Mouse (Mus musculus) ES-E14 (cell line): ENCODE data around the gene 9130213A22Rik. TPM values are rescaled to one million over a fixed set of nuclear protein-coding genes. Genes with fewer than 3 reads are reported as not detected.

Experiments used
- DNase-seq: peaks from one replicate; pipeline ENCODE4 v3.0.0-alpha.2; 2013; ENCODE audit warnings: low read depth, low spot score
- H3K27ac ChIP-seq: 2 replicates; pipeline ENCODE4 v1.5.1; 2012; ENCODE audit warnings: low read depth, mild to moderate bottlenecking, low read length, moderate library complexity, mixed read lengths; ENCODE audit not compliant: poor library complexity, insufficient read depth, severe bottlenecking
- H3K36me3 ChIP-seq: 2 replicates; pipeline ENCODE4 v1.6.1; 2012; ENCODE audit warnings: mild to moderate bottlenecking, low read length, moderate library complexity, mixed read lengths; ENCODE audit not compliant: control insufficient read depth, poor library complexity, insufficient read depth, severe bottlenecking
- H3K4me1 ChIP-seq, 2 experiments: fragments of 150-350 bp in 1 of 2; sonication (generic) in 1 of 2; 2 replicates each; pipeline ENCODE4 v1.6.1; 2012; ENCODE audit warnings: low read length in 2 of 2, mild to moderate bottlenecking in 1 of 2, mixed read lengths in 1 of 2; ENCODE audit not compliant: control insufficient read depth in 2 of 2, insufficient read depth in 2 of 2, poor library complexity in 1 of 2
- H3K4me3 ChIP-seq, 2 experiments: fragments of 150-350 bp in 1 of 2; sonication (generic) in 1 of 2; 2 replicates each; pipeline ENCODE4 v1.5.1; 2012; ENCODE audit warnings: low read length in 2 of 2, low read depth in 1 of 2, mild to moderate bottlenecking in 1 of 2, mixed read lengths in 1 of 2; ENCODE audit not compliant: insufficient read depth in 1 of 2, poor library complexity in 1 of 2, severe bottlenecking in 1 of 2
- H3K9ac ChIP-seq: 2 replicates; pipeline ENCODE4 v1.6.1; 2012; ENCODE audit warnings: low read depth, mild to moderate bottlenecking, low read length, mixed read lengths; ENCODE audit not compliant: poor library complexity, insufficient read depth, severe bottlenecking
- H3K9me3 ChIP-seq: fragments of 150-350 bp; sonication (generic); 2 replicates; pipeline ENCODE4 v1.6.1; 2012; ENCODE audit warnings: low read depth, mild to moderate bottlenecking, low read length; ENCODE audit not compliant: control insufficient read depth, insufficient read depth
- CHD2 ChIP-seq: IDR thresholded peaks from 2 replicates; pipeline ENCODE4 v1.6.1; 2014; ENCODE audit warnings: mild to moderate bottlenecking, low read depth, low read length, inconsistent platforms
- HCFC1 ChIP-seq: IDR thresholded peaks from 2 replicates; pipeline ENCODE4 v1.6.1; 2012; ENCODE audit warnings: low read length, inconsistent platforms, borderline replicate concordance; ENCODE audit not compliant: insufficient read depth
- MAFK ChIP-seq: IDR thresholded peaks from 2 replicates; pipeline ENCODE4 v1.6.1; 2014; ENCODE audit warnings: mild to moderate bottlenecking, low read depth, low read length, inconsistent platforms; ENCODE audit not compliant: insufficient read depth
- ZC3H11A ChIP-seq: IDR thresholded peaks from 2 replicates; pipeline ENCODE4 v1.6.1; 2012; ENCODE audit warnings: low read depth, mild to moderate bottlenecking, inconsistent platforms, low read length, borderline replicate concordance
- ZNF384 ChIP-seq: IDR thresholded peaks from 2 replicates; pipeline ENCODE4 v1.6.1; 2012; ENCODE audit warnings: low read depth, low read length, inconsistent platforms
- in situ Hi-C, 2 experiments: fragments of 600-800 bp; cut with MboI; formaldehyde crosslinking; loops; one replicate each; pipeline ENCODE4 v1.15.1; 2025; ENCODE audit warnings: low sequenced_read_pairs in 2 of 2, inconsistent platforms in 1 of 2; ENCODE audit not compliant: unreplicated experiment in 2 of 2
- total RNA-seq: library from RNA; depleted of rRNA; stranded (reverse); fragments of 300-350 nt; gene quantifications from 2 replicates; pipeline ENCODE4 v1.2.3, GENCODE M21; 2012

9130213A22Rik gene
- total RNA-seq, 1 experiment, result not detected

DNA sequence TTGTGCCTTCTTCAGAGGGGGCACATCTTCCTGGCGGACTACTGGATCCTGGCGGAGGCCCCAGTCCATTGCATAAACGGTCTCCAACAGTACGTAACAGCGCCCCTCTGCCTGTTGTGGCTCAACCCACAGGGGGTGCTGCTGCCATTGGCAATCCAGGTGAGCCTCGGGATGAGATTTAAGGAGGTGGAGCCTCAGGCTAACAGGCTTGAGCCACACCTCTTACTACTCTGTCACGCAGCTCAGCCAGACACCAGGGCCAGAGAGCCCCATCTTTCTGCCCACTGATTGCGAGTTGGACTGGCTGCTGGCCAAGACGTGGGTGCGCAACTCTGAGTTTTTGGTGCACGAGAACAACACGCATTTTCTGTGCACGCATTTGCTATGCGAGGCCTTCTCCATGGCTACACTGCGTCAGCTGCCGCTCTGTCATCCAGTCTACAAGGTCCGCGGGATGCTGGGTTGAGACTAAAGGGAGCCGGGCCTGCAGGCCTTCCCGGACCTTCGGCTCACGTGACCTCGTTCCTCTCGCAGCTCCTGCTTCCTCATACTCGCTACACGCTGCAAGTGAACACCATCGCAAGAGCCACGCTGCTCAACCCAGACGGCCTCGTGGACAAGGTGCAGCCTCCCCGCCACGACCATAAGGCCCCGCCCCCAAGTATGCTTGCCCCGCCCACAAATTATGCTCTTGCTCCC, 11.7 kb upstream of the 9130213A22Rik start:
- Histone ChIP-seq H3K4me1 (peaks cover 0 to 14% of the 10 kb centered on the region in 2 experiments; a peak in 1 of 4 replicates), H3K9ac (peak overlapping the region; percentile 34; the same call in 1 of the 2 replicates), H3K9me3 (no peaks in the 10 kb centered on the region), H3K27ac (no peak overlapping the region), H3K36me3 (no peaks in the 10 kb centered on the region), H3K4me3 (peak overlapping the region; percentile 58 to 63)
- in situ Hi-C loops, result no loop called here
- peak; percentile 75 for DNase-seq
- TF ChIP-seq ZC3H11A (no peak), HCFC1 (no peak; the same call in 1 of the 2 replicates), MAFK (peak; percentile 0; the same call in 1 of the 2 replicates), CHD2 (no peak), ZNF384 (no peak)

DNA sequence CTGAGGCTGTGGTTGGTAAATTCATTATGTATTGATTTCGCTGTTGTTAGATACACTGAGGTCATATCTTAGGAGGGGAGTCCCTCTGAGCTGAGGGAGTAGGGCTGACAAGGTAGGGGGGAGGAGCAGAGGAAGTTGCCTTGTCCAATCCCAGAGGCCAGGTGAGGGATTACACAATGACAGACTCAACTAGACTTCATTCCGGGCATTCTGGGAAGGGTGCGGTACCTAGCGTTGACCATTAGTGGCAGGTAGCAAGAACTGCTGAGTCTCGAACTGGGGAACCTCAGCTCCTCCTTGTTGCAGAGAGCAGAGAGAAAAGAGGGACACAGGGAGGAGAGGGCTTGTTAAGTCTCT, 11.2 kb upstream of the 9130213A22Rik start:
- in situ Hi-C loops, result no loop called here
- Histone ChIP-seq H3K9me3 (no peaks in the 10 kb centered on the region), H3K27ac (no peak overlapping the region), H3K4me3 (peak overlapping the region; percentile 58 to 63; a peak in 2 of 4 replicates), H3K4me1 (peaks cover 0 to 14% of the 10 kb centered on the region in 2 experiments; a peak in 1 of 4 replicates), H3K36me3 (no peaks in the 10 kb centered on the region), H3K9ac (no peak overlapping the region)
- DNase-seq, result no peak
- TF ChIP-seq MAFK, result peak; percentile 17; the same call in 1 of the 2 replicates
- 0 out of 2 replicates have a peak, but pooled peaks have one; percentile 0 for TF ChIP-seq ZC3H11A
- TF ChIP-seq ZNF384, result no peak
- no peak for TF ChIP-seq CHD2

DNA sequence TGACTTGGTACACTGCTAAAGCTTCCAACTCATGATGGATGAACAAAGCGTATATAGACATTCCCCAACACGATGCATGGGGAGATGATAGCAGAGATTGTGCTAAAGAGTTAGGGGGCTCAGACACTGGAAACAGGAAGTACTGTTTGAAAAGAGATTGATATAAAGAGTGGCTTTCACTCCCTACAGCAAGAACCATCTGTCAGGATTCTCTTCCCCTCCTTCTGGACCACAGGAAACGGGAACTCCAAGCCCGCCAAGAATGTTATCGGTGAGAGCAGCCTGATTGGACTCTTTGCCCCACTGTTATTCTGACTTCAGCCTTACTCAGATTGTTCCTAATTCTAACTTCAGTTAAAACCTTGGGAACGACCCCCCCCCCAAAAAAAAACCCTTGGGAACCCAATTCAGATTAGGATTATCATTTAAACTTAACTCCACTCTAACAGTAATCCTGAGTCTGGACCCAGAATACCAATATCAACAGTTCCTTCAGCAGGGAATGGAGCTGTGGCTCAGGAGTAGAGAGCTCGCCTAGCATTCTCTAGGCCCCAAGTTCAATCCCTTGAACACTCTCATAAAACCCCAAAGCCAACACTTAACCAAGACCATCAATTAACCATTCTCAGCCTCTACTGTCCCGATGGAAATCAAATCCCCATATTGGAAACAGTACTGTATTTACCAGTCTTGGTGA, 6.2 kb upstream of the 9130213A22Rik start:
- no peak overlapping the region for H3K27ac ChIP-seq
- no peaks in the 10 kb centered on the region for H3K9me3 ChIP-seq
- H3K4me1 ChIP-seq, result peaks cover 0 to 14% of the 10 kb centered on the region in 2 experiments; a peak in 1 of 4 replicates
- TF ChIP-seq HCFC1 (no peak), ZC3H11A (no peak), CHD2 (no peak), ZNF384 (no peak), MAFK (no peak)
- in situ Hi-C loops, result loop anchor here in 1 of 2 experiments (5.0 kb wide), 1 partner anchor 66 kb away; no protein-coding TSS in a partner anchor
- no peak overlapping the region for H3K4me3 ChIP-seq
- no peaks in the 10 kb centered on the region for H3K36me3 ChIP-seq
- H3K9ac ChIP-seq, result no peak overlapping the region
- DNase-seq, result no peak

DNA sequence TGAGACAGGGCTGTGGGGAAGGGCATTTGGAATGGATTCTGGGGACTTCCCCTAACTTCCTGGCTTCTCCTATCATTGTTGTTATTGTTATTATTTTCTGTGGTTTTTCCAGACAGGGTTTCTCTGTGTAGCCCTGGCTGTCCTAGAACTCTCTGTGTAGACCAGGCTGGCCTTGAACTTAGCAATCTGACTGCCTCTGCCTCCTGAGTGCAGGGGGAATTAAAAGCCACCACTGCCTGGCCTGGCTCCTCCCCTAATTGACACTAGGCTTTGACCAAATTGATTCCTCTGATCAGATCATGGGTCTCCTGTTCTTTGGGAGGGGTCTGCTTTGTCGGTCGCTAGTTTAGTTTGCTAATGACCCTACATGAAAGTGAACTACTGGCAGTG, 4.3 kb upstream of the 9130213A22Rik start:
- Histone ChIP-seq H3K27ac (no peak overlapping the region), H3K4me3 (peak overlapping the region in 1 of 2 experiments; percentile 64; a peak in 1 of 4 replicates), H3K36me3 (no peaks in the 10 kb centered on the region), H3K4me1 (peaks cover 0 to 10% of the 10 kb centered on the region in 2 experiments; a peak in 1 of 4 replicates), H3K9me3 (no peaks in the 10 kb centered on the region), H3K9ac (no peak overlapping the region)
- no peak for TF ChIP-seq HCFC1
- no peak for TF ChIP-seq CHD2
- no peak for TF ChIP-seq ZNF384
- TF ChIP-seq MAFK, result no peak
- TF ChIP-seq ZC3H11A, result no peak
- no peak for DNase-seq
- in situ Hi-C loops, result loop anchor here in 1 of 2 experiments (5.0 kb wide), 1 partner anchor 64 kb away; no protein-coding TSS in a partner anchor
